Mouse (Mus musculus) brain, embryonic 14.5 days (tissue): ENCODE results near the gene Psmd6. TPM values are rescaled to one million over a fixed set of nuclear protein-coding genes. Genes with fewer than 3 reads are reported as not detected.

Source experiments
- DNase-seq: peaks from one replicate; pipeline ENCODE4 v3.0.0-alpha.2; 2011; ENCODE audit warnings: low read depth
- CTCF ChIP-seq: fragments of 200-500 bp; IDR thresholded peaks from 2 replicates; pipeline ENCODE4 v1.5.1; 2012; ENCODE audit warnings: inconsistent platforms, mild to moderate bottlenecking, moderate library complexity, borderline replicate concordance; ENCODE audit not compliant: insufficient read depth, insufficient read length; ENCODE audit errors: extremely low read depth
- POLR2A ChIP-seq: fragments of 200-500 bp; IDR thresholded peaks from 2 replicates; pipeline ENCODE4 v1.6.1; 2012; ENCODE audit warnings: mild to moderate bottlenecking, inconsistent platforms, borderline replicate concordance; ENCODE audit not compliant: poor library complexity, insufficient read depth, insufficient read length, severe bottlenecking; ENCODE audit errors: extremely low read depth
- polyA plus RNA-seq: library from polyadenylated mRNA; depleted of rRNA; stranded (reverse); fragments of >200 nt; gene quantifications from 2 replicates; pipeline ENCODE4 v1.2.3, GENCODE M21; 2012; rRNA removed

The Psmd6 gene
- 107 and 112 TPM in 2 replicates for polyA plus RNA-seq

DNA sequence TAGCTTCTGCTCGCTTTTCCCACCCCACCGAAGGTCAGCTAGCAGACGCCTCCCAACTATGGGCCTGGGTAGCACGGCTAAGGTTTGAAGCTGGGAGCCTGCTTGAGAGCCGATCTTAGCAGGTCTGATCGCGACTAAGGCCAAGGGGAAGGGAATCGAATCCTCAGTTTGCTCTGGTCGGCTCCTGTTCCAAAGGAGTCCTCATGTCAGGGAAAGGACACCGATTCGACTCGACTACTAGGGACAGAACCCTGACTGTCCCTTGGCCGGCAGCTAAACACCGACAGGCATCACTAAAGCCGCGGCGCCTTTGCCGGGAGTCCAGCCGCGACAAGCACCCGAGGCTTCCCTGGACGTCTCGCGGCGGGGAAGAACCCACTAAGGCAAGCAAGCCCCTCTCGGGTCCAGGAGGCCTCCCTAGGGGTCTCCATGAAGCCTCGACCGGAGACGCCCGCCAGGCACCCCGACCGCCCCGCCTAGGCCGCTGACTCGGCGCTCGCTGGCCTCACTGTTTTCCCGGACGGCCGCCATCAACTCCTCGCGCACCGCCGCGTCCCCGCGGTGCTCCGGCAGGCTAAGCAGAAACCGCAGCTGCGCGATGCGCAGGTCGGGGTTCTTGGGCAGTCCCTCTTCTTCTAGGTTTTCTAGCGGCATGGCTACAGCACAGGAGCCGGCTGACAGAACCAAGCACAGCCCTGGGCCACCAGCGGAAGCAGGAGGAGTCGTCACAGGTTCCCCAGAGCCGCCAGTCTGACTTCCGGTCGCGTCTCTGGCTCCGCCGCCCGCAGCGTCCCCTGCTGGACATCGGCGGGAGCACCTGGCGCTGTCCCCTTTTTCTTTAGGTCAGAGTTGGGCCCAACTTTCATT, at the start of gene Psmd6:
Gene Psmd6 (minus strand): TSS at position 755 of the 867 bp plus-strand sequence.
- DNase-seq = peak; percentile 94
- peak; percentile 55; the same call in 1 of the 2 replicates for TF ChIP-seq POLR2A
- peak; percentile 100 for TF ChIP-seq CTCF

DNA sequence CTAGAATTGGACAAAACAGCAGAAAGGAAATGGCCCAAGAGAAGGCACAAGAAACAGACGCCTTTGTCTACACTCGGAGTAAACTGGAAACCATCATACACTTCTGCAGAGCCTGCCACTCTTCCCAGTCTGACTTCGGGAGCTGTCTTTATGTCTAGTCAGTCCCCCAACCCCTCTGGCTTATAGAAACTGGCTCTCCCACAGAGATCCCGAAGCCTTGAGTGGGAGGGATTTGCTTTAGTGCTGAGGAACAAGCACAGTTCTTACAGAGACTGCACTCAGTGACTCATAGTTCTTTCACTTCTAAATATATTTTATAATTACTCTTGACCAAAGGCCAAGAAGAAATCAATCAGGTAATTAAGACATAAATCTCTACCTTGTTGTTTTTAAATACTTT, 10.1 kb downstream of the Psmd6 start:
- DNase-seq = no peak
- TF ChIP-seq POLR2A = no peak

DNA sequence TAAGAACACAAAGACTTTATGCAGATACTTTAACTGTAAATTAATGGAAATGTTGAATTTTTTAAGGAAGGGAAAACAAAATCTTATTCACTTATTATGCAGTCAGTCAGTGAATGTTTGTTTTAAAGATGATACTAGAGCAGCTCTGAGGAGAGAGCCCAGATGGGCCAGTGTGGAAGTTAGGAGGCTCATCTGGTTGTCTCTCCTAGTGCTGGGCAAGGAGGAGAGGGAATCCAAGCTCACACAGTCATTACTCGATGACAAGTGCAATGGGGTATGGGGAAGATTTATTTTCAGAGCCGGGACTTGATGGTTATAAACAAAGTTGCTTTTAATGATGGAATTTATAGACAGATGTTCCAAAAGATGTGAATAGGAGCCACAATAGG, 15.9 kb downstream of the Psmd6 start:
- DNase-seq = peak; percentile 14
- TF ChIP-seq POLR2A = no peak
- no peak for TF ChIP-seq CTCF

DNA sequence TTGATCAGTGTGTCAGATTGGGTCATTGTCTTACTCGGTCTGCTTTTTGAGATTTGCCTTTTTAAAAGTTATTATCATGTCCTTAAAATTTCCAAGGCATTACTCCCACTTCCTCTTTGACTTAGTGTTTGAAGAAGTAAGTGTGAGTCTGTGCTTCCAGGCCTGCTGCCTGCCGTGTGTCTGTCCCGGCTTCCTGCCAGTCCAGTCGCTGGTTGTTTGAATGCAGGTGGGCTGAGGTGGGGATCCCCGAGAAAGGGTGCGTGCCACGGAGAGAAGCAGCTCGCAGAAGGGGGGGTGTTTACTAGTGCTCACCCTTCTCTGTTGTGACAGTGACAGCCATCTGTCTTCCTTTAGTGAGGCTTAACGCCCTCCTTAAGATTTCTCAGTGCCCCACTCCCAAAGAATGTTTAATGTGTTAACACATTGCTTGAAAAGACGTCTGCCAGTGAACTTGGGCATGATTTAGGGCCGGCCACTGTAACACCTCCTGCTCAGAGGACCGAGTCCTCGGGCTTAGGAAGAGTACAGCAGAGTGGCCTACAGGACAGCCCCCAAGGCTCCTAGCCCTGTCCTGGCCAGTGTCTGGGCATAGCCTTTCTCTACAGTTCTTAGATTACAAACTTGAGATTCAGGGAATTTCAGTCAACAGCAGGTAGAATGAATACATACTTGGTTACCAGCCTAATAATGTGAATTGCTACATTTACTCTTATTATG, 16.4 kb downstream of the Psmd6 start:
- TF ChIP-seq CTCF (no peak), POLR2A (no peak)
- DNase-seq = peak; percentile 55

DNA sequence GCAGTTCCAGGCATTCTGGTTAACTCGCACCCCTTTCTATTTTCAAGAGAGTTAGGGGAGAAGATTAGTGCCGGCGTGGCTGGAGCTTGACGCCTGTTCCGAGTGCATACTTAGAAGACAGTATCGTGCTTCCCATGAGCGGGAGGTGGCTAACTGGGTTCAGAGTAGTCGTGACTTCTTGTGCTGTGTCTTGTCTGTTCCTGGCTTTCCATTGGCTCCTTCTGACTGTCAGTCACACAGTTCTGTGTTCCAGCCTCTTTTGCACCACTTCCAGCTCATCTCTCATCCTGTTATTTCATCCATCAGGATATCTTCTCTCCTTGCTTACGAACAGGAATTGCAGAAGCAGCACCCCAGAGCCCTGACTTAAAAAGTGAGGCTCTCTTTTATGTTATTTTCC, 19.5 kb downstream of the Psmd6 start:
- DNase-seq = no peak
- TF ChIP-seq CTCF (no peak), POLR2A (no peak)

DNA sequence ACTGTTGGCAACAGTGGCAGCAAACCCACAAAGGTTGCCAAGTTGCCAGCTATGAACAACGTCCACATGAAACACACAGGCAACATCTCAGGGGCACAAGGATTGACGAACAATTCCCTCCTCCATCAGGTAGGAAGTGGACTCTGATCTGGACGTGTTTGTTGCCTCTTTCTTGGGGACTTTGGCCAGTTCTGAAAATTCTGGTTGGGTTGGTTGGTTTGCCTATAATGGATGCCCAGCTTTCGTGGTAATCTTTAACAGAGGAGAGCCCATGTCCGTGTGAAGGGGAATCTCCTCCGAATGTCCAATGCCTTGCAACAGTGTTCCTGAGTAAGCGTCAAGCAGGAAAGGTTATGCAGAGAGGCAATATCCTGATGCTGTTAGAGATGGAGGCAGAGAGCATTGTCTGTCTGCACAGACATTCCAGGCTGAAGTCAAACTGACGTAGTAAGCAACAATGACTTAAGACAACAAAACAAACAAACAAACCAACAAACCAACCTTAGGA, 20.0 kb downstream of the Psmd6 start:
- TF ChIP-seq POLR2A (no peak), CTCF (no peak)
- no peak for DNase-seq

DNA sequence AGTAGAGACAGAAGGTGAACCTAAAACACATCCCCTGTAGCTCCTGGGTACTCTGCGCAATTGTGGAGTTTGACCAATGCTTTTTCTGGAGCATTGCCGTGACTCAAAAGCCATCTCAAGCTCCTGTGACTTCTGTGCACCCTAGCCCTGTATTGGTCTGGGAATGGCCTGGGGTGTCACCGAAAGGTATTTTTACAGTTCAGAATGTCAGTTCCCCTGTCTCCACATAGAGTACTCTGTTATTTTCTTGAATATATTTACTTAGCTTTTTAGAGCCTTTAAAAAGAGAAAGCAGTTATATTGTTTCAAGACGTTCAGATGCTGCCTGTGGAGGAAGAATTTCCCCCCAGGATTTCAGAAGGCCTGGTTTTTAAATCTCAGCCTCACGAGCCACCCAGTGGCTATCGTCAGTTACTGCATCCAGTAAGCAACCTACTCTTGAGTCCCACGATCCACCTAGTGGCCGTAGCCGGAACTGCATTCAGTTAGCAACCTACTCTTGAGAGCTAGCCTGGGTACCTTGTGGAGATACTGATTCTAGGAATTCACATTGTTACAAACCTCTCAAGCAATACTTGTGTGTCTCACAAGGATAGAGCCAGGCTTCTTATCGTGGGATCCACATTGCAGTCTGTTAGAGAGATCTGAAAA, 22.3 kb downstream of the Psmd6 start:
- DNase-seq = peak; percentile 94
- peak; percentile 97 for TF ChIP-seq CTCF
- no peak for TF ChIP-seq POLR2A

DNA sequence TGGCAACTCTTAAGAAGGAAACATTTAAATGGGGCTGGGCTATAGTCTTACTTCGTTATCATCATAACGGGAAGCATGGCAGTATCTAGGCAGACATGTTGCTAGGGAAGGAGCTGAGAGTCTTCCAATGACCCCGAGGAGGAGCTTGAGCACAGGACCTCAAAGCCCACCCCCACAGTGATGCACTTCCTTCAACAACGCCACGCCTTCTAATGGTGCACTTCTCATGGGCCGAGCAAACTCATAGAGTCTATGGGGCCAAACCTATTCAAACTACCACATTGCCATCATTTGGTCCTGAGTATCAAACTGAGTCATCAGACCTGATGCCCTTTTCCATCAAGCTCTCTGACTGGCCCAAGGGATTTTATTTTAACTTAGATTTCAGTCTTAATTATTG, 30.2 kb downstream of the Psmd6 start:
- TF ChIP-seq POLR2A = no peak
- no peak for TF ChIP-seq CTCF
- DNase-seq = no peak

DNA sequence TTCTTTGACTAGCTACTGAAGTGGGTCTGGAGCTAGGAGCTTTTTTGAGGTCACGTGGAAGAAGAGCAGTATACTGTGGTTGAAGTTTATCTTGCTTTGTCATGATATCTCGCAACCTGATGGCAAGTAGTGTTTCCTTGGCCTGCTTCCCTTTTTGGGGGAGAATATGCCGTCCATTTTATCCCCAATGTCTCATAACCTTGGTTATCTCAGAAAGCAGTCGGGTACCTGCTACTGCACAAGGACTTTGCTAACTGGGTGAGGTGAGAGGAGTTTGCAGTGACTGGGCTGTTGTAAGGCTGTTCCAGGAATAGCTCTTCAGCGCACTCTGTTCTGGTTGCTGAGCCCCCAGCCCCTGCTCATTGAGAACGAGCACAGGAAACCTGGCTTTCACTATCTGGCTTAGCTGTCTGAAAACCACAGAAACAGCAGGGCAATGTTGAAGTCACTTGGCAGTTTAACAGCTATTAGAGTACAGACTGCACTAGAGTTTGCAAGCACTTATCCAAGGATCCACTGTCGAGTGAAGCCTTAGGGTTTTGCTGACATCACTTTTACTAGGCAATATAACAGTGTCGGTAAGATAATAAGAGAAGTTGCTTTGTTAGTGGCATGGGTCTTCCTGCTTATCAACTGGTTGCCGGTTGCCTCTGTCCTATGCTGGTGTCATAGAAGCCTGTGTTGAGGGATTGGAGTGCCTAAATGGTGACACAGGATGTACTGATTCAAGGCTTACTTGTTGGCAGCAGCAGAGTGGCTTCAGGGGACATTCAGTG, 32.6 kb downstream of the Psmd6 start:
- no peak for TF ChIP-seq CTCF
- no peak for TF ChIP-seq POLR2A
- no peak for DNase-seq

DNA sequence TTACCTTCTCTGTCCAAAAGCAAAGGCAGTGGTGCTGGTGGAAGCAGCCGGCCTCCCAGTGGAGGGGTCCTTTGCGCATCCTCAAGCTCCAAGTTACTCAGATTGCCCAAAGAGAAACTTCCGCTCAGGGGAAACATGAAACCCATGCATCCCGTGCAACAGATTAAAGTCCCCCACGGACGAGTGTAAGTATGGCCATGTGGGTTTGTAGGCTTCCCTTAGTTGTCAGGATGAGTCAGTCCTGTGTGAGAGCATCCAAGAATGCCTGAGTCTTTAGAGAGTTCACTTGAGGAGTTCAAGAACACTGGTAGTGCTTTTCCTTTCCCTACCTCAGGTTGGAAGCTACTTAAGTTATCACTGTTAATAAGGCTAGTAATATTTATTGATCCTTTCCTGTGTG, 33.4 kb downstream of the Psmd6 start:
- DNase-seq = no peak
- no peak for TF ChIP-seq CTCF
- TF ChIP-seq POLR2A = no peak
